In genomic region chr3:51888295-51888661, GRCm38 (mm10) we compare ENCODE assay signal across 8 mouse cellular contexts.
DNase-seq lines count a peak whose midpoint lies in the region; ATAC-seq and TF ChIP-seq lines count a peak whose summit lies in the region.

No protein-coding gene starts in this region.

- H3K4me2 ChIP-seq in hindbrain, embryonic 11.5 days (replicated peaks; ENCODE audit: low read depth, low read length): peak overlapping the region; percentile 34
- H3K4me2 ChIP-seq in lung, postnatal 0 days (replicated peaks; ENCODE audit: low read depth, low read length): 0 out of 2 replicates have a peak overlapping the region, but pooled peaks have one; percentile 14

- no peak for ATAC-seq in cerebellum, adult (ENCODE audit: insufficient number of reproducible peaks, low FRiP score, low TSS enrichment)
- peak; percentile 58 for ATAC-seq in hindbrain, embryonic 11.5 days (ENCODE audit: low FRiP score)
- 0 out of 2 replicates have a peak, but pooled peaks have one; percentile 29 for ATAC-seq in lung, postnatal 0 days

- H3K4me1 ChIP-seq in hindbrain, embryonic 11.5 days (replicated peaks; ENCODE audit: control insufficient read depth, insufficient read depth, low read length): 0 out of 2 replicates have a peak, but pooled peaks cover 10% of the 10 kb centered on the region
- H3K4me1 ChIP-seq in lung, postnatal 0 days (ENCODE audit: insufficient read depth, low read depth, low read length): peaks cover 31% of the 10 kb centered on the region

- WGBS in hindbrain, embryonic 11.5 days: 0% methylated on average over 7 of the region's 8 CpGs
- WGBS in lung, postnatal 0 days: 4% methylated on average over 7 of the region's 8 CpGs

- no peaks in the 10 kb centered on the region for H3K27me3 ChIP-seq in hindbrain, embryonic 11.5 days (ENCODE audit: control insufficient read depth, insufficient read depth, low read length)
- H3K27me3 ChIP-seq in lung, postnatal 0 days (replicated peaks; ENCODE audit: insufficient read depth, low read length): no peaks in the 10 kb centered on the region

- peak; percentile 72 to 75 for DNase-seq in cerebellum, postnatal 10 days
- peak; percentile 24 for DNase-seq in NIH3T3 (ENCODE audit: low read depth)
- DNase-seq in hindbrain, embryonic 11.5 days (ENCODE audit: low spot score): peak; percentile 47
- peak; percentile 55 for DNase-seq in lung, postnatal 0 days (ENCODE audit: low spot score)
- no peak for DNase-seq in ovary, adult 18-20 months (ENCODE audit: low spot score)
- DNase-seq in natural killer cell, adult 2 months (ENCODE audit: low spot score in 2 of 2): no peak
- no peak for DNase-seq in thymus, postnatal 10 days (ENCODE audit: low spot score in 2 of 2)

- TF ChIP-seq EP300 in lung, postnatal 0 days (IDR thresholded peaks at IDR 0.05): no peak

- peak overlapping the region; percentile 49 for H3K9ac ChIP-seq in hindbrain, embryonic 11.5 days (ENCODE audit: low read depth, low read length)
- no peak overlapping the region for H3K9ac ChIP-seq in lung, postnatal 0 days (replicated peaks; ENCODE audit: low read depth)

- H3K9me3 ChIP-seq in hindbrain, embryonic 11.5 days (ENCODE audit: control insufficient read depth, low read length): no peaks in the 10 kb centered on the region
- no peaks in the 10 kb centered on the region for H3K9me3 ChIP-seq in lung, postnatal 0 days (ENCODE audit: low read length)

- peak overlapping the region; percentile 72 for H3K27ac ChIP-seq in hindbrain, embryonic 11.5 days (ENCODE audit: low read depth, low read length)
- no peak overlapping the region for H3K27ac ChIP-seq in lung, postnatal 0 days (ENCODE audit: low read length)

- no peaks in the 10 kb centered on the region for H3K36me3 ChIP-seq in hindbrain, embryonic 11.5 days (ENCODE audit: control insufficient read depth, insufficient read depth, low read length)
- H3K36me3 ChIP-seq in lung, postnatal 0 days (ENCODE audit: insufficient read depth, low read length): no peaks in the 10 kb centered on the region

- no peak overlapping the region for H3K4me3 ChIP-seq in hindbrain, embryonic 11.5 days (ENCODE audit: low read depth, low read length)
- H3K4me3 ChIP-seq in lung, postnatal 0 days (ENCODE audit: low read depth, low read length): no peak overlapping the region

- TF ChIP-seq CTCF in lung, postnatal 0 days (IDR thresholded peaks at IDR 0.05): no peak

Comparison
In these comparisons a context has a peak if more than half of its experiments do, and no peak if none do; other contexts are left out.
1. DNase-seq: peak in cerebellum, postnatal 10 days (2 of 2), NIH3T3 (single experiment), hindbrain, embryonic 11.5 days (single experiment) and lung, postnatal 0 days (single experiment); none in ovary, adult 18-20 months (single experiment), natural killer cell, adult 2 months (0 of 2) and thymus, postnatal 10 days (0 of 2).